Mouse (Mus musculus) embryonic facial prominence, embryonic 11.5 days (tissue): ENCODE data around the gene Crtc1. TPM values are rescaled to one million over a fixed set of nuclear protein-coding genes. Genes with fewer than 3 reads are reported as not detected.

ENCODE experiments used
- ATAC-seq: fragments of 200-750 bp; cut with Nextera tagmentation; replicated peaks from 2 replicates; pipeline ENCODE4 v1.8.0; 2017; ENCODE audit warnings: low read depth; ENCODE audit not compliant: insufficient number of reproducible peaks, low FRiP score, low TSS enrichment
- DNase-seq: peaks from one replicate; pipeline ENCODE4 v3.0.0-alpha.2; 2015; ENCODE audit warnings: low spot score
- H3K27ac ChIP-seq: fragments of 300-500 bp; sonication (generic); replicated peaks from 2 replicates; pipeline ENCODE4 v1.5.1; 2014; ENCODE audit warnings: mild to moderate bottlenecking, low read depth, low read length, control low read depth
- H3K27me3 ChIP-seq: fragments of 300-500 bp; sonication (generic); 2 replicates; pipeline ENCODE4 v1.6.1; 2014; ENCODE audit warnings: mild to moderate bottlenecking, low read length, moderate library complexity, mixed read lengths; ENCODE audit not compliant: control insufficient read depth, insufficient read depth
- H3K36me3 ChIP-seq: fragments of 300-500 bp; sonication (generic); replicated peaks from 2 replicates; pipeline ENCODE4 v1.6.1; 2014; ENCODE audit warnings: low read depth, mild to moderate bottlenecking, low read length, moderate library complexity, mixed read lengths; ENCODE audit not compliant: control insufficient read depth, insufficient read depth
- H3K4me1 ChIP-seq: fragments of 300-500 bp; sonication (generic); 2 replicates; pipeline ENCODE4 v1.6.1; 2014; ENCODE audit warnings: low read length, mixed read lengths; ENCODE audit not compliant: control insufficient read depth, insufficient read depth
- H3K4me2 ChIP-seq: fragments of 300-500 bp; sonication (generic); 2 replicates; pipeline ENCODE4 v1.6.1; 2014; ENCODE audit warnings: low read depth, mild to moderate bottlenecking, control low read depth, low read length, moderate library complexity
- H3K4me3 ChIP-seq: fragments of 300-500 bp; sonication (generic); 2 replicates; pipeline ENCODE4 v1.5.1; 2014; ENCODE audit warnings: low read depth, low read length, control low read depth
- H3K9ac ChIP-seq: fragments of 300-500 bp; sonication (generic); replicated peaks from 2 replicates; pipeline ENCODE4 v1.6.1; 2014; ENCODE audit warnings: mild to moderate bottlenecking, control low read depth, low read length
- H3K9me3 ChIP-seq: fragments of 300-500 bp; sonication (generic); replicated peaks from 2 replicates; pipeline ENCODE4 v1.6.1; 2016; ENCODE audit warnings: mild to moderate bottlenecking, low read length, inconsistent platforms, mixed read lengths; ENCODE audit not compliant: control insufficient read depth
- WGBS: fragments of 180-500 bp; shearing (Covaris S2); extraction: QIAGEN DNeasy Blood & Tissue Kit; methylation state at CpG from one replicate; pipeline ENCODE4 v1.1.7; 2014; 5-methylcytosine and 5-hydroxymethylcytosine counted together
- polyA plus RNA-seq: library from polyadenylated mRNA; unstranded; fragments of >200 nt; fragmentation: Nextera tagmentation; extraction: Ambion mirVana; gene quantifications from 2 replicates; pipeline ENCODE4 v1.2.1, GENCODE M21; 2014

Gene Crtc1
- polyA plus RNA-seq, 1 experiment from 2014 or later, result 10.2 TPM

GRCm38 (mm10) chr8:70477269-70477982 lies 38.0 kb upstream of the Crtc1 start:
- ATAC-seq (peak; percentile 39), DNase-seq (peak; percentile 70)
- no peaks in the 10 kb centered on the region for H3K4me1 ChIP-seq
- H3K4me2 ChIP-seq, result peak overlapping the region; percentile 82; the same call in 1 of the 2 replicates
- no peaks in the 10 kb centered on the region for H3K9me3 ChIP-seq
- H3K27ac ChIP-seq, result no peak overlapping the region
- no peak overlapping the region for H3K9ac ChIP-seq
- H3K4me3 ChIP-seq, result peak overlapping the region; percentile 83
- no peaks in the 10 kb centered on the region for H3K27me3 ChIP-seq
- under 1% methylated on average over 21 of the region's 21 CpGs for WGBS
- no peaks in the 10 kb centered on the region for H3K36me3 ChIP-seq

DNA sequence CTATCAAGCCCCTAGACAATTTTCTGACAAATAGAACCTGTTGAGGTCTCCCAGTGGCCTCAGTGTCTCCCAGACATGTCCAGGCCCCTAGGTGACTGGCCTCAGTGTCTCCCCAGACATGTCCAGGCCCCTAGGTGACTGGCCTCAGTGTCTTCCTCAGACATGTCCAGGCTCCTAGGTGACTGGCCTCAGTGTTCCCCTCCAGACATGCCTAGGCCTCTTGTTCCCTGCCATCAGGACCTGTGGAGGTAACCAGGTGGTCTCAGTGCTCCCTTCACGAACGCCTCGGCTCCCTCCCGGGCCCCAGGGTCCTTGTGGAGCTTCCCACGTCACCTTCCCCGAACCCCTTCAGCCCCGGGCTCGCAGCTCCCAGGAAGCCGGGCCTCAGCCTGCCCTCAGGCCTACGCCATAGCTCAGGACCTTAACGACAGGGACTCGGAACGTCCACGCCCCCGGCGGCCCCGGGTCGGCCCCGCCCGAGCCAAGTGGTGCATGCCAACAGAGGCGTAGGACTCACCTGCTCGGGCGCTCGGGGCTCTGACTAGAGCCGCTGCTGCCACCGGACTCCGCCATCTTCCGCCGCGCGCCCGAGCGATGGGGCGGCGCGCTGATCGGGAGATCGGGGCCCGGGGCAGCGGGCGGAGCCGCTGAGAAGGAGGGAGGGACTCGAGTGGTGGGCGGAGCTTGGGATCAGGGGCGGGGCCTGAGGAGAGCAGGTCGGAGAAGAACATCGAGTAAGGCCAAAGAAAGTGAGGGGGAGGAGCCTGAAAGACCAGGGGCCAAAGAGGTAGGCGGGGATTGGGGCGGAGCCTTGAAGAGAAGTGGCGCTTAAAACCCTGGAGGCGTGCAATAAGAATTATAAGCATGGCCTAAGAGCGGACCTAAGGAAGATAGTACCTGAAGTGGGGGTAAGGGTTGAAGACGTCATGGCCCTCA lies 37.2 kb upstream of the Crtc1 start, which contains the start of gene Klhl26:
Gene Klhl26, minus strand, starts transcription at position 636 of the 936 bp plus-strand sequence.
- whole genome bisulfite sequencing, result under 1% methylated on average over 53 of the region's 53 CpGs
- 0 out of 2 replicates have a peak within 1 kb of the TSS, but pooled peaks have one; percentile 16 for H3K27ac ChIP-seq

DNA sequence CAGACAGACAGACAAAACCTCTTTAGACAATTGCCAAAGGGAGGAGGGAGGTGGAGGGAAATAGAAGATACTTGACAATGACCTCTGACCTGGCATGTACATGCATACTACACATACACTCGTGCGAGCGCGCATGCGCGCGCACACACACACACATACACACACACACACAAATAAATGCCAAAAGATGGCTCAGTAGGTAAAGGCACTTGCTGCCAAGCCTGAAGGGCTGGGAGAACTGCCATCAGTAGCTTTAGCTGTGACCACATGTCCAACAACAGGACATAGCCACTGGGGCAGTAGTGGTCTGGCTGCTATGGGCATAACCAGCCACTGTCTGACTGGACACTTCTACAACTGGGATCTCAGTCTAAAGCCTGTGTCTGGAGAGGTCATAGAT lies 32.5 kb upstream of the Crtc1 start:
- no peak for ATAC-seq
- H3K4me2 ChIP-seq, result no peak overlapping the region
- no peaks in the 10 kb centered on the region for H3K27me3 ChIP-seq
- no peak for DNase-seq
- no peak overlapping the region for H3K9ac ChIP-seq
- H3K36me3 ChIP-seq, result no peaks in the 10 kb centered on the region
- H3K4me1 ChIP-seq, result no peaks in the 10 kb centered on the region
- no peak overlapping the region for H3K27ac ChIP-seq
- no peaks in the 10 kb centered on the region for H3K9me3 ChIP-seq
- no peak overlapping the region for H3K4me3 ChIP-seq
- WGBS, result 97% methylated on average over 7 of the region's 7 CpGs

More for the DNA sequence above, 37.2 kb upstream of the Crtc1 start, which contains the start of gene Klhl26:
- DNase-seq, result peak; percentile 94
- no peaks in the 10 kb centered on the region for H3K4me1 ChIP-seq
- H3K4me3 ChIP-seq, result peak within 1 kb of the TSS; percentile 83
- no peaks in the 10 kb centered on the region for H3K9me3 ChIP-seq
- H3K27me3 ChIP-seq, result no peaks in the 10 kb centered on the region
- H3K9ac ChIP-seq, result peak within 1 kb of the TSS; percentile 88
- H3K36me3 ChIP-seq, result no peaks in the 10 kb centered on the region
- peak within 1 kb of the TSS; percentile 82 for H3K4me2 ChIP-seq
- peak; percentile 81 for ATAC-seq

DNA sequence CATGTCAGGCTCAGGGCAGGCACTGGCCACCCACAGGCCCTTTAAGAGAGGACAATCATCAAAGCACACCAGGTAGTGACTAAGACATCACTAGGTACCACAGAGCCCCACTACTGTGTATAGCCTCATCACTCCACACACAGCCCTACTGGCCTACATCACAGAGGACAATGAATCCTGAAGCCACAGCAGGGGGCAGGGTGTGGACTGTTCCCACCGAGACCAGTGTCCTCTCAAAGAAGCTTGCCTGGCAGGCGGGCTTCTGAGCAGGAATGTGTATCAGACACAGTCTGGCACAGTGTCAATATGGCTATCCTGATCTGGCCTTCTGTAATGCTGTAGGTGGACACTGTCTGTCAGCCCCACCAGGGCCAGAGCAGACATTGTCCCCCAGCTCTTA lies 30.6 kb upstream of the Crtc1 start:
- 68% methylated on average over 2 of the region's 2 CpGs for WGBS
- no peak overlapping the region for H3K27ac ChIP-seq
- no peak for DNase-seq
- H3K9ac ChIP-seq, result no peak overlapping the region
- no peak overlapping the region for H3K4me2 ChIP-seq
- no peaks in the 10 kb centered on the region for H3K4me1 ChIP-seq
- no peaks in the 10 kb centered on the region for H3K36me3 ChIP-seq
- ATAC-seq, result no peak
- no peak overlapping the region for H3K4me3 ChIP-seq
- H3K9me3 ChIP-seq, result no peaks in the 10 kb centered on the region
- H3K27me3 ChIP-seq, result no peaks in the 10 kb centered on the region

GRCm38 (mm10) chr8:70469295-70469916 lies 30.0 kb upstream of the Crtc1 start:
- DNase-seq, result no peak

DNA sequence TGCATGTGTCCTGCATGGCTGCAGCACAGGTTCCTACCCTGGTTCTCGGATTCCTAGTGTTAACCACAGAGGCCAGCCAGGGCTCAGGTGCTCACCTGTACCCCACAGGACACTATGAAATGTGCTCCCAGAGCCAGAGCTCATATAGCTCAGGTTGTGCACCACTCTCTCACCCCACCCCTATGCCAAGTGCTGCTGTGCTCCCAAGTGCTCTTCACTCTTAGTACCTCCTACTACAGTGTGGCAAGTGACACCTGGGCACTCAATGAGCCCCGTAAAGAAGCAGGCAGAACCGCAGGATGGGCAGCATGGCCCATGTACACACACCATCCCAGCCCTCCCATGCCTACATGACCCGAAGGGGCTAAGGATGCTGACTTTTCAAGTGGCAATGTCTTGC lies 29.4 kb upstream of the Crtc1 start:
- Histone ChIP-seq H3K27ac (no peak overlapping the region), H3K9me3 (no peaks in the 10 kb centered on the region), H3K36me3 (no peaks in the 10 kb centered on the region), H3K4me1 (no peaks in the 10 kb centered on the region), H3K4me2 (no peak overlapping the region), H3K9ac (no peak overlapping the region), H3K27me3 (no peaks in the 10 kb centered on the region), H3K4me3 (no peak overlapping the region)
- WGBS, result 89% methylated on average over 4 of the region's 4 CpGs
- ATAC-seq (no peak), DNase-seq (no peak)

More at GRCm38 (mm10) chr8:70469295-70469916, 30.0 kb upstream of the Crtc1 start:
- H3K4me2 ChIP-seq, result no peak overlapping the region
- ATAC-seq, result no peak
- no peak overlapping the region for H3K4me3 ChIP-seq
- no peaks in the 10 kb centered on the region for H3K9me3 ChIP-seq
- H3K27ac ChIP-seq, result no peak overlapping the region
- 55% methylated on average over 10 of the region's 10 CpGs for WGBS
- no peak overlapping the region for H3K9ac ChIP-seq
- no peaks in the 10 kb centered on the region for H3K27me3 ChIP-seq
- H3K4me1 ChIP-seq, result no peaks in the 10 kb centered on the region
- H3K36me3 ChIP-seq, result no peaks in the 10 kb centered on the region

- no peak overlapping the region for H3K4me2 ChIP-seq
- H3K9ac ChIP-seq, result no peak overlapping the region
- H3K27ac ChIP-seq, result no peak overlapping the region
- no peaks in the 10 kb centered on the region for H3K4me1 ChIP-seq
- H3K4me3 ChIP-seq, result no peak overlapping the region
- no peak for ATAC-seq
- no peak for DNase-seq
- no peaks in the 10 kb centered on the region for H3K36me3 ChIP-seq
- no peaks in the 10 kb centered on the region for H3K27me3 ChIP-seq
- H3K9me3 ChIP-seq, result no peaks in the 10 kb centered on the region
- WGBS, result 75% methylated on average over 1 of the region's 1 CpGs
These were observed 28.5 kb upstream of the Crtc1 start for GRCm38 (mm10) chr8:70467907-70468306.
